Mouse (Mus musculus) gastrocnemius, postnatal 4 days (tissue): ENCODE results near the gene Ddit4l. TPM values are rescaled to one million over a fixed set of nuclear protein-coding genes. Genes with fewer than 3 reads are reported as not detected.
"Not testable (repeated sequence)": the region's sequence is repeated elsewhere in the genome, so short reads cannot be mapped to it uniquely, and the experiment has no call there.

Source experiments
- DNase-seq, 2 experiments: peaks; one replicate each; pipeline ENCODE4 v3.0.0; 2021 to 2022; ENCODE audit warnings: low spot score in 2 of 2, mixed read lengths in 2 of 2
- long read RNA-seq, 2 experiments: library from polyadenylated mRNA; stranded (forward); transcript quantifications; one replicate each; pipeline ENCODE4 v2.0.0; 2021
- total RNA-seq, 2 experiments: library from RNA; stranded (reverse); gene quantifications; 2 replicates each; pipeline ENCODE4 v1.2.3; 2021

Gene Ddit4l
- total RNA-seq, result 100 to 1,000 TPM; 113 to 117 TPM
- long read RNA-seq, experiment 1, transcript Ddit4l-201 (3 exons, 2,722 nt), result major isoform, 289 of 310 reads
- long read RNA-seq, experiment 1, partial matches to known transcripts, result 11 of 310 reads
- long read RNA-seq, experiment 1, other reads (novel, unspliced or antisense), result 7 of 310 reads
- long read RNA-seq, experiment 2, transcript Ddit4l-202 (2 exons, 446 nt), result minor isoform, 5 of 343 reads
- long read RNA-seq, experiment 2, transcript Ddit4l-201 (3 exons, 2,722 nt), result major isoform, 320 of 343 reads
- long read RNA-seq, experiment 2, partial matches to known transcripts, result 7 of 343 reads
- long read RNA-seq, experiment 2, other reads (novel, unspliced or antisense), result 11 of 343 reads

- DNase-seq, result not testable (repeated sequence)
These were observed at the start of gene Ddit4l for GRCm38 (mm10) chr3:137621312-137621711. Gene Ddit4l, plus strand, starts transcription at chr3:137621612.

- DNase-seq, result no peak
These were observed 45.3 kb upstream of the Ddit4l start for GRCm38 (mm10) chr3:137576146-137576545.

GRCm38 (mm10) chr3:137586376-137586969 is 34.9 kb upstream of the Ddit4l start:
- no peak for DNase-seq

- no peak for DNase-seq
These were observed 31.6 kb upstream of the Ddit4l start for GRCm38 (mm10) chr3:137589811-137590210.

GRCm38 (mm10) chr3:137594332-137594905 is 27.0 kb upstream of the Ddit4l start:
- no peak for DNase-seq

- DNase-seq, result no peak
These were observed 12.4 kb upstream of the Ddit4l start for GRCm38 (mm10) chr3:137608918-137609435.

- DNase-seq, result no peak
These were observed 10.8 kb upstream of the Ddit4l start for GRCm38 (mm10) chr3:137610457-137611109.

- no peak for DNase-seq
These were observed 10.1 kb upstream of the Ddit4l start for GRCm38 (mm10) chr3:137611110-137611857.

- DNase-seq, result no peak
These were observed 9.4 kb upstream of the Ddit4l start for GRCm38 (mm10) chr3:137611981-137612380.

GRCm38 (mm10) chr3:137620540-137620939 is 872 bp upstream of the Ddit4l start:
- DNase-seq, result no peak

- DNase-seq, result no peak
These were observed 679 bp downstream of the Ddit4l start for GRCm38 (mm10) chr3:137622091-137622490.

GRCm38 (mm10) chr3:137622895-137623580 is 1.6 kb downstream of the Ddit4l start:
- no peak for DNase-seq

- peak; percentile 49 to 71 for DNase-seq
These were observed 2.4 kb downstream of the Ddit4l start for GRCm38 (mm10) chr3:137623581-137624362.

GRCm38 (mm10) chr3:137625054-137625453 is 3.6 kb downstream of the Ddit4l start:
- no peak for DNase-seq

GRCm38 (mm10) chr3:137633726-137634125 is 12.3 kb downstream of the Ddit4l start:
- no peak for DNase-seq

- DNase-seq, result no peak
These were observed 15.2 kb downstream of the Ddit4l start for GRCm38 (mm10) chr3:137636571-137636970.

GRCm38 (mm10) chr3:137641238-137641637 is 19.8 kb downstream of the Ddit4l start:
- no peak for DNase-seq

- no peak for DNase-seq
These were observed 20.7 kb downstream of the Ddit4l start for GRCm38 (mm10) chr3:137642137-137642536.

GRCm38 (mm10) chr3:137642568-137642967 is 21.2 kb downstream of the Ddit4l start:
- DNase-seq, result no peak
